19 mouse cellular contexts compared by ENCODE assay signal in genomic region chr5:66391771-66392170, GRCm38 (mm10).
DNase-seq lines count a peak whose midpoint lies in the region; ATAC-seq and TF ChIP-seq lines count a peak whose summit lies in the region.
"Had no signal": no experiment of that assay in that cellular context is flagged by ENCODE, and none has a peak within 500 bp of the region (broad histone marks: within the 10 kb centered on the region; RNA-seq: fewer than 3 reads in every experiment).

No protein-coding gene starts in this region.

- TF ChIP-seq CTCF in hindbrain, postnatal 0 days (IDR thresholded peaks at IDR 0.05; ENCODE audit: low read depth): no peak

- H3K27ac ChIP-seq in hindbrain, embryonic 12.5 days: 0 out of 2 replicates have a peak overlapping the region, but pooled peaks have one; percentile 30
- H3K27ac ChIP-seq in hindbrain, embryonic 10.5 days: no peak overlapping the region
- H3K27ac ChIP-seq in kidney, embryonic 16.5 days (ENCODE audit: low read length): peak overlapping the region; percentile 9; the same call in 1 of the 2 replicates
- peak overlapping the region; percentile 11; the same call in 1 of the 2 replicates for H3K27ac ChIP-seq in hindbrain, postnatal 0 days
- H3K27ac ChIP-seq: embryonic facial prominence, embryonic 10.5 days; gastrocnemius, adult 2 months; heart, embryonic 13.5 days; intestine, embryonic 15.5 days had no signal

- 0 out of 2 replicates have a peak overlapping the region, but pooled peaks have one; percentile 13 for H3K9ac ChIP-seq in hindbrain, embryonic 12.5 days
- no peak overlapping the region for H3K9ac ChIP-seq in kidney, embryonic 16.5 days (replicated peaks; ENCODE audit: low read length)
- H3K9ac ChIP-seq in hindbrain, postnatal 0 days (replicated peaks; ENCODE audit: low read length): no peak overlapping the region
- H3K9ac ChIP-seq: forebrain, postnatal 0 days; heart, embryonic 13.5 days; intestine, embryonic 15.5 days had no signal

- no peaks in the 10 kb centered on the region for H3K9me3 ChIP-seq in hindbrain, embryonic 12.5 days (replicated peaks)
- H3K9me3 ChIP-seq in hindbrain, embryonic 10.5 days: no peaks in the 10 kb centered on the region
- no peaks in the 10 kb centered on the region for H3K9me3 ChIP-seq in kidney, embryonic 16.5 days (ENCODE audit: low read length)
- no peaks in the 10 kb centered on the region for H3K9me3 ChIP-seq in hindbrain, postnatal 0 days (ENCODE audit: low read length)
- H3K9me3 ChIP-seq: embryonic facial prominence, embryonic 10.5 days; heart, embryonic 13.5 days; intestine, embryonic 15.5 days had no signal

- peaks cover 25% of the 10 kb centered on the region for H3K4me1 ChIP-seq in hindbrain, embryonic 12.5 days
- peaks cover 9% of the 10 kb centered on the region; the same call in 1 of the 2 replicates for H3K4me1 ChIP-seq in hindbrain, embryonic 10.5 days (replicated peaks)
- H3K4me1 ChIP-seq in kidney, embryonic 16.5 days (ENCODE audit: insufficient read depth, low read length): peaks cover 4% of the 10 kb centered on the region
- H3K4me1 ChIP-seq in hindbrain, postnatal 0 days (ENCODE audit: insufficient read depth, low read length): no peaks in the 10 kb centered on the region; the same call in 1 of the 2 replicates
- H3K4me1 ChIP-seq: heart, embryonic 13.5 days; intestine, embryonic 15.5 days had no signal

- DNase-seq in hindbrain, embryonic 10.5 days (ENCODE audit: low spot score): no peak
- DNase-seq in kidney, postnatal 36 days: no peak
- DNase-seq in hindbrain, postnatal 0 days (ENCODE audit: low spot score): no peak
- no peak for DNase-seq in retina, postnatal 1 day
- DNase-seq: adrenal gland, postnatal 14 days; cerebellum, adult 2 months; cerebellum, postnatal 10 days; forebrain, postnatal 0 days; gastrocnemius, adult 2 months; gastrocnemius, postnatal 25 days; heart, postnatal 36 days had no signal

- H3K4me3 ChIP-seq in hindbrain, embryonic 12.5 days: no peak overlapping the region
- no peak overlapping the region for H3K4me3 ChIP-seq in hindbrain, embryonic 10.5 days
- no peak overlapping the region for H3K4me3 ChIP-seq in kidney, embryonic 16.5 days (ENCODE audit: low read length)
- H3K4me3 ChIP-seq in hindbrain, postnatal 0 days (ENCODE audit: low read length): no peak overlapping the region
- H3K4me3 ChIP-seq: embryonic facial prominence, embryonic 10.5 days; gastrocnemius, adult 2 months; heart, embryonic 13.5 days; intestine, embryonic 15.5 days had no signal

- no peak for ATAC-seq in hindbrain, embryonic 12.5 days (ENCODE audit: low FRiP score)
- ATAC-seq in kidney, embryonic 16.5 days (ENCODE audit: low FRiP score, low TSS enrichment): no peak
- no peak for ATAC-seq in hindbrain, postnatal 0 days
- ATAC-seq: activated CD4-positive, CD25-positive, alpha-beta regulatory T cell, adult 4 months; intestine, embryonic 15.5 days; Patski had no signal

- 75% methylated on average over 11 of the region's 11 CpGs for whole genome bisulfite sequencing in hindbrain, embryonic 12.5 days
- WGBS in hindbrain, embryonic 10.5 days: 82% methylated on average over 11 of the region's 11 CpGs
- 83% methylated on average over 11 of the region's 11 CpGs for WGBS in kidney, embryonic 16.5 days
- WGBS in hindbrain, postnatal 0 days: 70% methylated on average over 11 of the region's 11 CpGs

- no peak overlapping the region for H3K4me2 ChIP-seq in hindbrain, embryonic 12.5 days (replicated peaks)
- no peak overlapping the region for H3K4me2 ChIP-seq in kidney, embryonic 16.5 days (replicated peaks; ENCODE audit: low read depth, low read length)
- H3K4me2 ChIP-seq in hindbrain, postnatal 0 days (ENCODE audit: low read depth, low read length): no peak overlapping the region
- H3K4me2 ChIP-seq: heart, embryonic 13.5 days; intestine, embryonic 15.5 days had no signal

- H3K36me3 ChIP-seq in hindbrain, embryonic 12.5 days: no peaks in the 10 kb centered on the region; the same call in 1 of the 2 replicates
- no peaks in the 10 kb centered on the region for H3K36me3 ChIP-seq in hindbrain, embryonic 10.5 days
- no peaks in the 10 kb centered on the region for H3K36me3 ChIP-seq in kidney, embryonic 16.5 days (ENCODE audit: insufficient read depth, low read length)
- no peaks in the 10 kb centered on the region for H3K36me3 ChIP-seq in hindbrain, postnatal 0 days (ENCODE audit: insufficient read depth, low read length)
- H3K36me3 ChIP-seq: embryonic facial prominence, embryonic 10.5 days had no signal

- no peaks in the 10 kb centered on the region for H3K27me3 ChIP-seq in hindbrain, embryonic 12.5 days
- no peaks in the 10 kb centered on the region for H3K27me3 ChIP-seq in hindbrain, embryonic 10.5 days (ENCODE audit: insufficient read depth, poor library complexity, severe bottlenecking)
- H3K27me3 ChIP-seq in kidney, embryonic 16.5 days (ENCODE audit: insufficient read depth, low read length): no peaks in the 10 kb centered on the region
- no peaks in the 10 kb centered on the region for H3K27me3 ChIP-seq in hindbrain, postnatal 0 days (ENCODE audit: insufficient read depth, low read length)
- H3K27me3 ChIP-seq: CH12.LX; heart, embryonic 13.5 days; intestine, embryonic 15.5 days; Patski had no signal
